Mouse (Mus musculus) kidney, postnatal 14 days (tissue): ENCODE results near the gene Abca7.

Source experiments
- DNase-seq: peaks from one replicate; pipeline ENCODE4 v3.0.0; 2022; ENCODE audit warnings: mixed read lengths

The Abca7 gene

GRCm38 (mm10) chr10:79976071-79976721 is 20.1 kb upstream of the Abca7 start:
- DNase-seq: no peak

GRCm38 (mm10) chr10:79976722-79977107 is 19.6 kb upstream of the Abca7 start:
- DNase-seq: no peak

- no peak for DNase-seq
Measured at GRCm38 (mm10) chr10:79977324-79977723, 19.0 kb upstream of the Abca7 start.

GRCm38 (mm10) chr10:79978061-79978460 is 18.2 kb upstream of the Abca7 start:
- DNase-seq: no peak

GRCm38 (mm10) chr10:79979401-79980155 is 16.7 kb upstream of the Abca7 start:
- DNase-seq: no peak

GRCm38 (mm10) chr10:79983205-79983604 is 13.1 kb upstream of the Abca7 start:
- DNase-seq: no peak

GRCm38 (mm10) chr10:79983670-79984069 is 12.6 kb upstream of the Abca7 start:
- DNase-seq: peak; percentile 83

- peak; percentile 94 for DNase-seq
Measured at GRCm38 (mm10) chr10:79984195-79984816, 12.0 kb upstream of the Abca7 start, which contains the start of gene Tmem259. TSS of gene Tmem259 (minus strand) at chr10:79984330.

- DNase-seq: peak; percentile 99
Measured at GRCm38 (mm10) chr10:79984871-79985270, 11.4 kb upstream of the Abca7 start.

- peak; percentile 65 for DNase-seq
Measured at GRCm38 (mm10) chr10:79985334-79986231, 10.7 kb upstream of the Abca7 start.

GRCm38 (mm10) chr10:79986232-79986878 is 9.9 kb upstream of the Abca7 start:
- no peak for DNase-seq

GRCm38 (mm10) chr10:79986963-79987362 is 9.3 kb upstream of the Abca7 start:
- peak; percentile 90 for DNase-seq

GRCm38 (mm10) chr10:79987771-79988505 is 8.4 kb upstream of the Abca7 start:
- DNase-seq: no peak

- peak; percentile 87 for DNase-seq
Measured at GRCm38 (mm10) chr10:79988506-79989271, 7.6 kb upstream of the Abca7 start, which contains the start of gene Cnn2. TSS of gene Cnn2 (plus strand) at chr10:79988584.

- no peak for DNase-seq
Measured at GRCm38 (mm10) chr10:79989272-79989786, 7.0 kb upstream of the Abca7 start.

- peak; percentile 63 for DNase-seq
Measured at GRCm38 (mm10) chr10:79989870-79990269, 6.4 kb upstream of the Abca7 start.

GRCm38 (mm10) chr10:79991099-79991498 is 5.2 kb upstream of the Abca7 start:
- no peak for DNase-seq

- no peak for DNase-seq
Measured at GRCm38 (mm10) chr10:79991548-79991947, 4.7 kb upstream of the Abca7 start.

- peak; percentile 64 for DNase-seq
Measured at GRCm38 (mm10) chr10:79994397-79995115, 1.7 kb upstream of the Abca7 start.

- no peak for DNase-seq
Measured at GRCm38 (mm10) chr10:79995636-79996035, 658 bp upstream of the Abca7 start.
